Mouse (Mus musculus) stomach, embryonic 16.5 days (tissue): ENCODE measurements around the gene Strip2. TPM values are rescaled to one million over a fixed set of nuclear protein-coding genes. Genes with fewer than 3 reads are reported as not detected.

Experiments used
- ATAC-seq: fragments of 200-750 bp; cut with Nextera tagmentation; 2 replicates; pipeline ENCODE4 v1.8.0; 2017; ENCODE audit warnings: moderate number of reproducible peaks, moderate TSS enrichment; ENCODE audit not compliant: insufficient read depth, low FRiP score
- H3K27ac ChIP-seq: fragments of 300-500 bp; sonication (generic); 2 replicates; pipeline ENCODE4 v1.5.1; 2014; ENCODE audit warnings: low read length
- H3K27me3 ChIP-seq: fragments of 300-500 bp; sonication (generic); 2 replicates; pipeline ENCODE4 v1.6.1; 2014; ENCODE audit warnings: low read length, control low read depth, mixed read lengths; ENCODE audit not compliant: control insufficient read depth, insufficient read depth
- H3K36me3 ChIP-seq: fragments of 300-500 bp; sonication (generic); 2 replicates; pipeline ENCODE4 v1.6.1; 2014; ENCODE audit warnings: low read length; ENCODE audit not compliant: control insufficient read depth, insufficient read depth
- H3K4me1 ChIP-seq: fragments of 300-500 bp; sonication (generic); 2 replicates; pipeline ENCODE4 v1.6.1; 2014; ENCODE audit warnings: low read length, control low read depth, mixed read lengths; ENCODE audit not compliant: control insufficient read depth, insufficient read depth
- H3K4me2 ChIP-seq: fragments of 300-500 bp; sonication (generic); 2 replicates; pipeline ENCODE4 v1.6.1; 2014; ENCODE audit warnings: low read depth, low read length, mixed read lengths
- H3K4me3 ChIP-seq: fragments of 300-500 bp; sonication (generic); replicated peaks from 2 replicates; pipeline ENCODE4 v1.5.1; 2014; ENCODE audit warnings: mild to moderate bottlenecking, low read length
- H3K9ac ChIP-seq: fragments of 300-500 bp; sonication (generic); 2 replicates; pipeline ENCODE4 v1.6.1; 2014; ENCODE audit warnings: low read length
- H3K9me3 ChIP-seq: fragments of 300-500 bp; sonication (generic); replicated peaks from 2 replicates; pipeline ENCODE4 v1.6.1; 2016; ENCODE audit warnings: low read length, control low read depth; ENCODE audit not compliant: control insufficient read depth
- WGBS: fragments of 180-500 bp; shearing (Covaris S2); extraction: QIAGEN DNeasy Blood & Tissue Kit; methylation state at CpG from one replicate; pipeline ENCODE4 v1.1.7; 2014; 5-methylcytosine and 5-hydroxymethylcytosine counted together
- polyA plus RNA-seq: library from polyadenylated mRNA; unstranded; fragments of >200 nt; fragmentation: Nextera tagmentation; extraction: Ambion mirVana; gene quantifications from 2 replicates; pipeline ENCODE4 v1.2.1, GENCODE M21; 2015

Strip2 gene
- polyA plus RNA-seq, 1 experiment from 2014 or later = 0.37 TPM

DNA sequence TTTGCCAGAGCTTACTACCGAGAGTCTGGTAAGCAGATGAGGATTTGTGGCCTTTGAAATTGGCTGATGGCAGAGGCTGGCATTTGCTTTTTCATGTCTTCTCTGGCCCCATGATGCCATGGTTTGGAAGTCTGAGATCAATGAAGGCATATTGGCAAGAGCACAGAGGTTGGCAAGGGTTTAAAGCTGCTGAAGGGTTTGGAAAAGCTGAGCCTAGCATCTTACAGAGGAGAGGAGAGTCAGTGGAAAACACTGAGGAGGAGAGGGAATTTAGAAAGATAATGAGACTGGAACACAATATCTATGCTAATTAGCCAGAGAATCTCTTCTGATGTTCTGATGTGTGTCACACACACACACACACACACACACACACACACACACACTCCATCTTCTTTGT, 27.7 kb downstream of the Strip2 start:
- WGBS = 57% methylated on average over 1 of the region's 1 CpGs
- Histone ChIP-seq H3K36me3 (no peaks in the 10 kb centered on the region), H3K4me3 (no peak overlapping the region), H3K4me1 (no peaks in the 10 kb centered on the region), H3K9ac (no peak overlapping the region), H3K27ac (no peak overlapping the region), H3K4me2 (no peak overlapping the region), H3K27me3 (no peaks in the 10 kb centered on the region), H3K9me3 (no peaks in the 10 kb centered on the region)
- ATAC-seq = no peak

DNA sequence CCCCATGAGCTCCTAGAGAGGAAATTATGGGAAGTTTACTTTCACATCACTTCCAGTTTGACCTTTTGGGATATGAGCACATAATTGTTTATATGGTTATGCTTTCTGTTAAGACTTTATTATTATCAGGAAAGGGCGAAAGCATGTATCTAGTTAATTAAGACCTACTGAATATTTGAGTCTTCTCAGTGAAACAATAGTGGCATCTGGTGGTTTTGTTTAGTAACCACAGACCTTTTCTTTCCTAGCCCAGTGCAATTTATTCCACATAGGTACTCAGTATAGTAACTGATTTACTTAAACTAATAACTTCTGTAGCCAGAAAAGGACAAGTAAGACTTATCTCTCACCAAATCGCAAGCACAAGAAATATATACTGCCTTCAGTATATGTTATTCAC, 29.8 kb downstream of the Strip2 start:
- Histone ChIP-seq H3K36me3 (no peaks in the 10 kb centered on the region), H3K9me3 (no peaks in the 10 kb centered on the region), H3K4me3 (no peak overlapping the region), H3K4me2 (no peak overlapping the region), H3K4me1 (no peaks in the 10 kb centered on the region), H3K27me3 (no peaks in the 10 kb centered on the region), H3K9ac (no peak overlapping the region), H3K27ac (no peak overlapping the region)
- 82% methylated on average over 2 of the region's 2 CpGs for WGBS
- ATAC-seq = no peak

GRCm38 (mm10) chr6:29947823-29948222, 31.0 kb downstream of the Strip2 start:
- Histone ChIP-seq H3K4me3 (no peak overlapping the region), H3K27me3 (no peaks in the 10 kb centered on the region), H3K36me3 (no peaks in the 10 kb centered on the region), H3K9me3 (no peaks in the 10 kb centered on the region), H3K27ac (no peak overlapping the region), H3K9ac (no peak overlapping the region), H3K4me1 (no peaks in the 10 kb centered on the region), H3K4me2 (no peak overlapping the region)
- no peak for ATAC-seq
- 55% methylated on average over 6 of the region's 6 CpGs for WGBS

- 93% methylated on average over 4 of the region's 4 CpGs for WGBS
- H3K27me3 ChIP-seq = no peaks in the 10 kb centered on the region
- no peaks in the 10 kb centered on the region for H3K4me1 ChIP-seq
- no peaks in the 10 kb centered on the region for H3K36me3 ChIP-seq
- H3K27ac ChIP-seq = no peak overlapping the region
- no peaks in the 10 kb centered on the region for H3K9me3 ChIP-seq
- no peak overlapping the region for H3K9ac ChIP-seq
- no peak overlapping the region for H3K4me2 ChIP-seq
- no peak overlapping the region for H3K4me3 ChIP-seq
- no peak for ATAC-seq
These were observed 39.9 kb downstream of the Strip2 start for GRCm38 (mm10) chr6:29956749-29957148.

DNA sequence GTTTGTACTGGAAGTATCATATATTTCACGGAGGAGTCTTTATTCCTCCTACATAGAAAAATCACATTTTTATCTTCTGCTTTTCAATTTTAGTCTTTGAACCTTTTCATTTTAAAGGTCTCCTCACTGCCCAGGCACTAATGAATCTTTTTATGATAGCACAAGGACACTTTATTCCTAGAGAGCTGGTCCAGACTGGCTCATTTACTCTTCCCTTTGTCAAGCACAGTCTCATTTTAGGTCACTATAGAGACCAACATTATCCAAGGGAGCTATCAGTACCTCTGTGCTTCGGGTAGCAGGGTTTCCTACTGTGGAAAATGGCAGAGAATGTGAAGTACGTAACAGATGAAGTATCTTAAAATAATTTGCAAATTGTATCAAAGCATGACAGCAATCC, 41.9 kb downstream of the Strip2 start:
- H3K4me3 ChIP-seq = no peak overlapping the region
- H3K4me1 ChIP-seq = no peaks in the 10 kb centered on the region
- no peak overlapping the region for H3K9ac ChIP-seq
- H3K36me3 ChIP-seq = no peaks in the 10 kb centered on the region
- H3K9me3 ChIP-seq = no peaks in the 10 kb centered on the region
- H3K27ac ChIP-seq = no peak overlapping the region
- H3K27me3 ChIP-seq = no peaks in the 10 kb centered on the region
- no peak for ATAC-seq
- H3K4me2 ChIP-seq = no peak overlapping the region
- 80% methylated on average over 3 of the region's 3 CpGs for WGBS

DNA sequence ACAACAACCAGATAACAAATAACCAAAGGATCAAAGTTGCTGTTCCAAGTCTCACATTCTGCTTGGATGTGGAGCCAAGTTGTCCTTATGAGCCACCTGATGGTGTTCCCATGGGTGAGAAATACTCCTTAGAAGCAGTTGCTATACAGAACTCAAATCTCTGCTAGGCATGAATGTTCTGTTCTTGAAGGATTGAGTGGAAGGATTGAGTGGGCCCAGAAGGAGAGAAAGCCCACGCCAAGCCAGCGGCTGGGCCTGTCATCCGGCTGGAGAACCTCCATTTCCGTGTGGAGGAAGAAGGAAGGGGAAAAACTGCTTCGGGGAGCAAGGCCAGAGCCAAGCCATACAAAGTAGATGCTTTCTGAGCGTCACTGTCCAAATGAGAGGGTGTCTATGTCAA, 44.3 kb downstream of the Strip2 start:
- no peaks in the 10 kb centered on the region for H3K27me3 ChIP-seq
- H3K27ac ChIP-seq = no peak overlapping the region
- no peak overlapping the region for H3K9ac ChIP-seq
- WGBS = 96% methylated on average over 6 of the region's 6 CpGs
- H3K4me2 ChIP-seq = no peak overlapping the region
- H3K9me3 ChIP-seq = no peaks in the 10 kb centered on the region
- no peaks in the 10 kb centered on the region for H3K36me3 ChIP-seq
- ATAC-seq = no peak
- H3K4me3 ChIP-seq = no peak overlapping the region
- H3K4me1 ChIP-seq = no peaks in the 10 kb centered on the region

DNA sequence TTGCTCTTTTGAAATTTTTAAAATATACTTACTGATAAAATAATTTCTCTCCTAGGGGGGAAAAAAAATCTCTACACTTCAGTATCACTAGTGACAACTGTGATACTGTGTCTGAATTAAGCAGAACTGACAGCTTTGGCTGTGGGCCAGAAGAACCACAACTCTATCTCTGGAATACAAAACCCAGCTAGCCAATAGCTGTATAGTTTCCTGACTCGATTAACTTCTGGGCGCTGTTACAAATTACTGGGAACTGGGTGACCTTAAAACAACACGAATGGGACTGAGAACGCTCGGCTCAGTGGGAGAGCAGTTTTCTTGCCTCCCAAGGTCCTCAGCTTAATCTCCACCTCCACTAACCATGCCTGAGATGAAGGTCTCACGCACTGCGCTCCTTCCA, 51.1 kb downstream of the Strip2 start:
- Histone ChIP-seq H3K4me2 (no peak overlapping the region), H3K4me3 (no peak overlapping the region)
- WGBS = 71% methylated on average over 7 of the region's 7 CpGs

DNA sequence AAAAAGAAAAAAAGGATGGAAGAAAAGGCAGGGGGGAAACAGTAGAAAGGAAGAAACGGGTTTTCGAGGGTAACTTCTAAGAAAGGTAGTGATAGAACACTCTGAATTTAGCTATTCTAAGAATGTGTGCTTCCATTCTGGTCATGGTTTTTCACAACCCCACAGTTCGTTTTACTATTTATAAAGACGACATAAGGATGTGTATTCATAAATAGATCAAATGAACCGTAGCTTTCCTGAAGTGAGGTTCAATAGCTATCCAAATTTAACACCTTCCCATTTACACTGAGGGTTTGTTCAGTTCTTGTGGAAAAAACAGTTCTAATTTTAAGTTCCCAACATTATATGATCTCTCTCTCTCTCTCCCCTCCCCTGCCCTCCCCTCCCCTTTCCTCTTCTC, 56.5 kb downstream of the Strip2 start:
- no peaks in the 10 kb centered on the region for H3K9me3 ChIP-seq
- H3K9ac ChIP-seq = no peak overlapping the region
- no peak overlapping the region for H3K27ac ChIP-seq
- WGBS = 79% methylated on average over 5 of the region's 5 CpGs
- no peak overlapping the region for H3K4me2 ChIP-seq
- no peak overlapping the region for H3K4me3 ChIP-seq
- H3K36me3 ChIP-seq = no peaks in the 10 kb centered on the region
- no peaks in the 10 kb centered on the region for H3K27me3 ChIP-seq
- H3K4me1 ChIP-seq = no peaks in the 10 kb centered on the region
- no peak for ATAC-seq

More for the DNA sequence above, 51.1 kb downstream of the Strip2 start:
- Histone ChIP-seq H3K9ac (no peak overlapping the region), H3K9me3 (no peaks in the 10 kb centered on the region), H3K4me1 (no peaks in the 10 kb centered on the region), H3K27me3 (no peaks in the 10 kb centered on the region), H3K27ac (no peak overlapping the region), H3K36me3 (no peaks in the 10 kb centered on the region)
- no peak for ATAC-seq

DNA sequence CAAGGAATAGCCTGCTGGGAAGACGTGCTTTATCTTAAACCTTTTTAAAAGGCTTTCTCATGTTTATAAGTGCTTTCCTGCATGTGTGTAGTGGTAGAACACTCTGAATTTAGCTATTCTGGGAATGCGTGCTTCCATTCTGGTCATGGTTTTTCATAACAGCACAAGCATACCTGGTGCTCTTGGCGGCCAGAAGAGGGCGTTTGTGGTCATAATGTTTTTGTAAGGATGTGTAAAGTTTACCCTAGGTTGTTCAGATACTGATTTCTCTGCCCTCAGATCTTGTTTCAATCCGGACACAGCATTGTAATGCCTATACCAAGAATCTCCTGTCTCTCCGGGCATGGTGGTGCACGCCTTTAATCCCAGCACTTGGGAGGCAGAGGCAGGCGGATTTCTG, 58.0 kb downstream of the Strip2 start:
- no peaks in the 10 kb centered on the region for H3K27me3 ChIP-seq
- no peak overlapping the region for H3K4me3 ChIP-seq
- no peak overlapping the region for H3K4me2 ChIP-seq
- H3K9me3 ChIP-seq = no peaks in the 10 kb centered on the region
- H3K36me3 ChIP-seq = no peaks in the 10 kb centered on the region
- no peak for ATAC-seq
- WGBS = 67% methylated on average over 8 of the region's 8 CpGs
- no peaks in the 10 kb centered on the region for H3K4me1 ChIP-seq
- H3K27ac ChIP-seq = no peak overlapping the region
- no peak overlapping the region for H3K9ac ChIP-seq

GRCm38 (mm10) chr6:29980461-29980860, 63.6 kb downstream of the Strip2 start:
- no peak overlapping the region for H3K9ac ChIP-seq
- ATAC-seq = no peak
- 0 out of 2 replicates have a peak, but pooled peaks cover 4% of the 10 kb centered on the region for H3K9me3 ChIP-seq
- H3K4me2 ChIP-seq = no peak overlapping the region
- H3K4me1 ChIP-seq = no peaks in the 10 kb centered on the region
- no peak overlapping the region for H3K4me3 ChIP-seq
- no peaks in the 10 kb centered on the region for H3K36me3 ChIP-seq
- H3K27me3 ChIP-seq = no peaks in the 10 kb centered on the region
- no peak overlapping the region for H3K27ac ChIP-seq
- WGBS = 78% methylated on average over 6 of the region's 6 CpGs
